In genomic region chr15:36688051-36688754, GRCm38 (mm10) we compare ENCODE assay signal across 8 mouse cellular contexts.
A peak's percentile ranks its signal among the peaks of the same experiment; 100 is the strongest.
DNase-seq lines count a peak whose midpoint lies in the region; ATAC-seq lines count a peak whose summit lies in the region.

No protein-coding gene starts in this region.

- peaks cover 6% of the 10 kb centered on the region; the same call in 1 of the 2 replicates for H3K27me3 ChIP-seq in hindbrain, embryonic 10.5 days (ENCODE audit: insufficient read depth, poor library complexity, severe bottlenecking)
- H3K27me3 ChIP-seq in hindbrain, embryonic 11.5 days (ENCODE audit: control insufficient read depth, insufficient read depth, low read length) = no peaks in the 10 kb centered on the region
- no peaks in the 10 kb centered on the region for H3K27me3 ChIP-seq in intestine, embryonic 16.5 days (replicated peaks; ENCODE audit: control insufficient read depth, insufficient read depth, low read length)
- H3K27me3 ChIP-seq in megakaryocyte, embryonic 14.5 days (replicated peaks) = peaks cover 2% of the 10 kb centered on the region

- H3K4me1 ChIP-seq in hindbrain, embryonic 10.5 days (replicated peaks) = peaks cover 19% of the 10 kb centered on the region
- no peaks in the 10 kb centered on the region for H3K4me1 ChIP-seq in hindbrain, embryonic 11.5 days (replicated peaks; ENCODE audit: control insufficient read depth, insufficient read depth, low read length)
- peaks cover 7% of the 10 kb centered on the region; the same call in 1 of the 2 replicates for H3K4me1 ChIP-seq in intestine, embryonic 16.5 days (ENCODE audit: control insufficient read depth, insufficient read depth, low read length)
- peaks cover 79% of the 10 kb centered on the region for H3K4me1 ChIP-seq in megakaryocyte, embryonic 14.5 days

- no peak overlapping the region for H3K9ac ChIP-seq in hindbrain, embryonic 11.5 days (ENCODE audit: low read depth, low read length)
- H3K9ac ChIP-seq in intestine, embryonic 16.5 days (ENCODE audit: low read depth, low read length) = peak overlapping the region; percentile 44; the same call in 1 of the 2 replicates

- H3K4me3 ChIP-seq in hindbrain, embryonic 10.5 days = peak overlapping the region; percentile 9; the same call in 1 of the 2 replicates
- H3K4me3 ChIP-seq in hindbrain, embryonic 11.5 days (ENCODE audit: low read depth, low read length) = no peak overlapping the region
- H3K4me3 ChIP-seq in intestine, embryonic 16.5 days (ENCODE audit: low read length) = peak overlapping the region; percentile 6
- peak overlapping the region; percentile 82 for H3K4me3 ChIP-seq in megakaryocyte, embryonic 14.5 days (replicated peaks)

- no peak for ATAC-seq in hindbrain, embryonic 11.5 days (ENCODE audit: low FRiP score)
- peak; percentile 93 for ATAC-seq in intestine, embryonic 16.5 days

- H3K27ac ChIP-seq in hindbrain, embryonic 10.5 days = no peak overlapping the region
- no peak overlapping the region for H3K27ac ChIP-seq in hindbrain, embryonic 11.5 days (ENCODE audit: low read depth, low read length)
- H3K27ac ChIP-seq in intestine, embryonic 16.5 days (ENCODE audit: low read length) = peak overlapping the region; percentile 50

- H3K4me2 ChIP-seq in hindbrain, embryonic 11.5 days (replicated peaks; ENCODE audit: low read depth, low read length) = no peak overlapping the region
- peak overlapping the region; percentile 44 for H3K4me2 ChIP-seq in intestine, embryonic 16.5 days (ENCODE audit: low read depth, low read length)

- no peaks in the 10 kb centered on the region for H3K36me3 ChIP-seq in hindbrain, embryonic 10.5 days
- no peaks in the 10 kb centered on the region for H3K36me3 ChIP-seq in hindbrain, embryonic 11.5 days (ENCODE audit: control insufficient read depth, insufficient read depth, low read length)
- no peaks in the 10 kb centered on the region for H3K36me3 ChIP-seq in intestine, embryonic 16.5 days (ENCODE audit: control insufficient read depth, insufficient read depth, low read length)
- H3K36me3 ChIP-seq in megakaryocyte, embryonic 14.5 days (replicated peaks; ENCODE audit: low read length) = peaks cover 16% of the 10 kb centered on the region

- no peaks in the 10 kb centered on the region for H3K9me3 ChIP-seq in hindbrain, embryonic 10.5 days
- H3K9me3 ChIP-seq in hindbrain, embryonic 11.5 days (ENCODE audit: control insufficient read depth, low read length) = no peaks in the 10 kb centered on the region
- H3K9me3 ChIP-seq in intestine, embryonic 16.5 days (ENCODE audit: control insufficient read depth, low read length) = no peaks in the 10 kb centered on the region
- H3K9me3 ChIP-seq in megakaryocyte, embryonic 14.5 days = no peaks in the 10 kb centered on the region

- 15% methylated on average over 17 of the region's 17 CpGs for WGBS in hindbrain, embryonic 10.5 days
- 14% methylated on average over 17 of the region's 17 CpGs for WGBS in hindbrain, embryonic 11.5 days
- 9% methylated on average over 17 of the region's 17 CpGs for WGBS in intestine, embryonic 16.5 days

- no peak for DNase-seq in hindbrain, embryonic 10.5 days (ENCODE audit: low spot score)
- DNase-seq in hindbrain, embryonic 11.5 days (ENCODE audit: low spot score) = no peak
- DNase-seq in ZHBTc4 (ENCODE audit: low read depth, low spot score) = peak; percentile 46
- DNase-seq in retina, embryonic 14.5 days (ENCODE audit: low spot score) = no peak
- DNase-seq in adrenal gland, postnatal 4 days (ENCODE audit: low spot score in 2 of 2) = no peak
- DNase-seq in frontal cortex, postnatal 10 days (ENCODE audit: low spot score in 2 of 2) = no peak
